Mouse (Mus musculus) lung, adult 18-20 months (tissue): ENCODE measurements around the gene Pigs.

ENCODE experiments used
- DNase-seq, 2 experiments: peaks; one replicate each; pipeline ENCODE4 v3.0.0; 2022; ENCODE audit warnings: mixed read lengths in 2 of 2

Pigs gene

GRCm38 (mm10) chr11:78367456-78368225, 39.4 kb downstream of the Pigs start:
- DNase-seq = no peak

GRCm38 (mm10) chr11:78370389-78370788, 42.2 kb downstream of the Pigs start:
- DNase-seq = peak; percentile 47 to 64

- no peak for DNase-seq
These were observed 43.5 kb downstream of the Pigs start for GRCm38 (mm10) chr11:78371711-78372110.

GRCm38 (mm10) chr11:78372166-78372565, 44.0 kb downstream of the Pigs start:
- no peak for DNase-seq

- DNase-seq = no peak
These were observed 44.4 kb downstream of the Pigs start for GRCm38 (mm10) chr11:78372610-78373009.

- DNase-seq = no peak
These were observed 45.9 kb downstream of the Pigs start for GRCm38 (mm10) chr11:78374147-78374546.

- no peak for DNase-seq
These were observed 49.4 kb downstream of the Pigs start for GRCm38 (mm10) chr11:78377549-78378159.

- no peak for DNase-seq
These were observed 52.1 kb downstream of the Pigs start for GRCm38 (mm10) chr11:78380351-78380750.

GRCm38 (mm10) chr11:78380996-78381395, 52.8 kb downstream of the Pigs start:
- no peak for DNase-seq

GRCm38 (mm10) chr11:78382286-78382685, 54.1 kb downstream of the Pigs start:
- no peak for DNase-seq

- no peak for DNase-seq
These were observed 54.5 kb downstream of the Pigs start for GRCm38 (mm10) chr11:78382701-78383100.

GRCm38 (mm10) chr11:78385776-78386175, 57.6 kb downstream of the Pigs start:
- DNase-seq = no peak

GRCm38 (mm10) chr11:78386508-78387043, 58.4 kb downstream of the Pigs start, which contains the start of gene Foxn1:
Gene Foxn1 (minus strand): TSS chr11:78386558.
- no peak for DNase-seq
